Mouse (Mus musculus) kidney, adult 2 months (tissue): ENCODE results near the gene Eml4. TPM values are rescaled to one million over a fixed set of nuclear protein-coding genes. Genes with fewer than 3 reads are reported as not detected.

ENCODE experiments used
- DNase-seq: peaks from one replicate; pipeline ENCODE4 v3.0.0; 2021
- H3K27ac ChIP-seq: fragments of 200-500 bp; 2 replicates; pipeline ENCODE4 v1.5.1; 2012; ENCODE audit warnings: low read depth, low read length, control low read depth, inconsistent platforms; ENCODE audit not compliant: insufficient read depth
- H3K27me3 ChIP-seq: fragments of 200-500 bp; replicated peaks from 2 replicates; pipeline ENCODE4 v1.6.1; 2012; ENCODE audit warnings: mild to moderate bottlenecking, moderate library complexity, low read length, inconsistent platforms; ENCODE audit not compliant: control insufficient read depth, insufficient read depth
- H3K36me3 ChIP-seq: fragments of 200-500 bp; 2 replicates; pipeline ENCODE4 v1.6.1; 2012; ENCODE audit warnings: mild to moderate bottlenecking, moderate library complexity, low read length, inconsistent platforms; ENCODE audit not compliant: control insufficient read depth, insufficient read depth
- H3K4me1 ChIP-seq: fragments of 200-500 bp; 2 replicates; pipeline ENCODE4 v1.6.1; 2011; ENCODE audit warnings: low read length; ENCODE audit not compliant: control insufficient read depth, insufficient read depth
- H3K4me3 ChIP-seq: fragments of 200-500 bp; 2 replicates; pipeline ENCODE4 v1.5.1; 2011; ENCODE audit warnings: mild to moderate bottlenecking, low read depth, low read length, control low read depth; ENCODE audit not compliant: insufficient read depth
- CTCF ChIP-seq: fragments of 200-500 bp; conservative IDR thresholded peaks from 2 replicates; pipeline ENCODE4 v1.5.1; 2011; ENCODE audit warnings: low read depth, mild to moderate bottlenecking, control low read depth, low read length, moderate library complexity, mixed read lengths; ENCODE audit not compliant: insufficient read depth, insufficient read length
- POLR2A ChIP-seq: fragments of 200-500 bp; IDR thresholded peaks from one replicate; pipeline ENCODE4 v1.6.1; 2011; ENCODE audit warnings: low read depth, low read length, control low read depth
- WGBS: fragments of 180-500 bp; shearing (Covaris S2); methylation state at CpG from one replicate; pipeline ENCODE4 v1.1.7; 2018; 5-methylcytosine and 5-hydroxymethylcytosine counted together
- polyA plus RNA-seq: library from polyadenylated mRNA; depleted of rRNA; stranded (reverse); fragments of >200 nt; gene quantifications from 2 replicates; pipeline ENCODE4 v1.2.3, GENCODE M21; 2012

Gene Eml4
- polyA plus RNA-seq, 1 experiment, result 7.1 TPM

DNA sequence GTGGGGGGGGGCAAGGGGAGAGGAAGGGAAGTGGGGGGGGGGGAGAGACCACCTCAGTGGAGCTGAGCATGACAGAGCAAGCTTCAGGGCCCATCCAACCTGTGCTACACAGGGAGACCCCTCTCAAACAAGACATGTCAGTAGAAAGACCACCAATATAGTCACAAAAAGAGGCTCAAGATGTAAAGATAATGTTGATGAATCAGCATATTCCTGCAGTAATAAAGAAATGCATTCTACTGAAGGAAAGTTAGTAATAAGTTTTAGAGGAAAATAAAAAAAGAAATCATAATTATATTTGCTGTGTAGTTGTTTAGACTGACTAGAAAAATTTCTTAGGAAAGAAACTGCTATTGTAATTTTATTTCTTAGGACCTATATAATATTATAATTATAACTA lies 23.4 kb downstream of the Eml4 start:
- no peak for TF ChIP-seq POLR2A
- no peak for TF ChIP-seq CTCF
- Histone ChIP-seq H3K4me3 (no peak overlapping the region), H3K4me1 (peaks cover 13% of the 10 kb centered on the region; the same call in 1 of the 2 replicates), H3K27me3 (no peaks in the 10 kb centered on the region; the same call in 1 of the 2 replicates), H3K27ac (no peak overlapping the region), H3K36me3 (no peaks in the 10 kb centered on the region)
- no peak for DNase-seq

DNA sequence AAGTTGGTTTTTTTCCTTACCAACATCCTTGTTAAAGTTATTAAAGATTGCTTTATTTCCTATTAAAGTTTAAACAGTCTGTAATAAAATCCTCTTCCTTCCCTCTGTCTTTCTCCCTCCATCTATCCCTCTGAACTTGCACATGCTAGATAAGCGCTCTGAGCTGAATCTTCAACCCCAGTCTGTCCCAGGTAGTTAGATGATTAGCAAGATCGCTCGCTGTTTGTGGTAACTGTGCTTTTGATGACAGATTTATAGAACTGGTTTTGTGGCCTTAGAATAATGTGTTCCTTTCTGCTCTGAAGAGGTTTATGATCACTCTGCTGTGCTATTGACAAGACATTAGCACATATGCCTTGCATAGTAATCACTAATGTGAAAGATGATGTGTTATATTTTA lies 25.1 kb downstream of the Eml4 start:
- TF ChIP-seq POLR2A (no peak), CTCF (no peak)
- no peak for DNase-seq
- Histone ChIP-seq H3K4me1 (peaks cover 13% of the 10 kb centered on the region; the same call in 1 of the 2 replicates), H3K36me3 (no peaks in the 10 kb centered on the region), H3K4me3 (no peak overlapping the region), H3K27ac (0 out of 2 replicates have a peak overlapping the region, but pooled peaks have one; percentile 35), H3K27me3 (no peaks in the 10 kb centered on the region; the same call in 1 of the 2 replicates)
- WGBS, result 41% methylated on average over 3 of the region's 3 CpGs

DNA sequence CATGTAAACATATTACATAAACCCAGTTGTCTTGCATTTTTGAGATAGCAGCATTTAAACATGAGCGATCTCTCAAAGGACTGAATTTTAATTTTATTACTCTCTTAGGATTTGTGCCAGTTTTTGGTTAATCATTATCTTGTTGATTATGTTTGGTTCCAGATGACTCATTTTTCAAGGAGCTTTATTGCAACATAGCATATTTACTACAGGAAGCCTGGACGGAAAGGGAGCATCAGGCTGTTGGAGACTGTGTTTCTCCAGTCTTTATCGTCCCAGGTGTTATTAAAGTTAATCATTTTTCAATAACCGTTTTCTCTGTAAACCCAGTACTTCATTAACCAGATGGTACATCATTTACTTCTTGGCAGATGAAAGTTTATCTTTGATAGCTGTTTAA lies 26.1 kb downstream of the Eml4 start:
- H3K27ac ChIP-seq, result no peak overlapping the region
- TF ChIP-seq CTCF, result no peak
- TF ChIP-seq POLR2A, result no peak
- H3K4me3 ChIP-seq, result no peak overlapping the region
- H3K36me3 ChIP-seq, result no peaks in the 10 kb centered on the region
- peak; percentile 78 for DNase-seq
- 10% methylated on average over 4 of the region's 4 CpGs for WGBS
- no peaks in the 10 kb centered on the region; the same call in 1 of the 2 replicates for H3K27me3 ChIP-seq
- peaks cover 13% of the 10 kb centered on the region; the same call in 1 of the 2 replicates for H3K4me1 ChIP-seq

DNA sequence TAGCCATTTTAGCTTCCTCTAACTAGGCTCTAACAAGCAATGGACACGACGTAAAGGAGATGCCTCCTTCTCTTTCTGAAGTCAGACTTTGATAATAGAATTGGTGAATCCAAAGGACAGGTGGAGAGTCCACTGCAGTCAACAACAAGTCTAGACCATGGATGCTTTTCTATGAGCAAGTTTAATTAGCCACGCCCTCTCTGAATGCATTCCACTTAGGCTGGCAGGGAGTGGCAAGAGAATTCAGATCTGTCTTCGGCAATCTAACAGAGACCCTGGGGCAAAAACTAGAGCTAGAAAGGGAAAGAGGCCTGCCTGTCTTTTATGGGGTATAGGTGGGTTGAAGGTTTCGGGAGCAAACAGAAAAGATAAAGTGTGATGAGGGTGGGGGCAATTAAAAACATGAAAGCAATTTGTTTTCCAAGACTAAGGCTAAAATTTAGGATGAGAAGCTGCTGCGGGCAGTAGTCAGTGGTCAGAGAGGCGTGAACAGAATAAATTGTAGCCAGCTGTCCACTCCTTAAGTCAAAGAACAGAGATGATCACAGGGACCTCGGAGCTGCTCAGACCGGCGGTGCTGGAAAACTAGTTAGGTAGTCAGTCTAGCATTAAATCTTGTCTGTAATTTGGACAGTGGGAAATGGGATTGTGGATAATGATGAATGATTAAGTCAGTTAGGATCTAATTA lies 27.2 kb downstream of the Eml4 start:
- Histone ChIP-seq H3K4me1 (peaks cover 13% of the 10 kb centered on the region; the same call in 1 of the 2 replicates), H3K27me3 (no peaks in the 10 kb centered on the region; the same call in 1 of the 2 replicates), H3K4me3 (no peak overlapping the region), H3K27ac (peak overlapping the region; percentile 82), H3K36me3 (no peaks in the 10 kb centered on the region)
- WGBS, result 46% methylated on average over 10 of the region's 10 CpGs
- DNase-seq, result peak; percentile 82
- no peak for TF ChIP-seq POLR2A

DNA sequence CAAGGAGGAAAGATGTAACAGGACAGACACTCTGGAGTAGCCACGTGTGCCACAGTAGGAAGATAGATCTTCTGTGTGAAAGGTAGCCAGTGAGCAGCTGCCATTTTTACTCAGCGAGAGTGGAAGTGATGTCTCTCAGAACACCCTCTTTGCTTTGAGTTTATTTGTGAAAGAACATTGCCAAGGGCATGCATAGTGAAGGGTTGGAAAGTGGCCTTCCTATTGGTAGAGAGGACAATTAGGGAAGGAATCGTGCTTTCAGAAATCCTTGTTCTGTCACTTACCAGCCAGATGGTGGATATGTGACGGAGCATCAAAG lies 27.7 kb downstream of the Eml4 start:
- peak overlapping the region; percentile 73 for H3K27ac ChIP-seq
- TF ChIP-seq CTCF, result no peak
- no peak for TF ChIP-seq POLR2A
- no peak for DNase-seq

DNA sequence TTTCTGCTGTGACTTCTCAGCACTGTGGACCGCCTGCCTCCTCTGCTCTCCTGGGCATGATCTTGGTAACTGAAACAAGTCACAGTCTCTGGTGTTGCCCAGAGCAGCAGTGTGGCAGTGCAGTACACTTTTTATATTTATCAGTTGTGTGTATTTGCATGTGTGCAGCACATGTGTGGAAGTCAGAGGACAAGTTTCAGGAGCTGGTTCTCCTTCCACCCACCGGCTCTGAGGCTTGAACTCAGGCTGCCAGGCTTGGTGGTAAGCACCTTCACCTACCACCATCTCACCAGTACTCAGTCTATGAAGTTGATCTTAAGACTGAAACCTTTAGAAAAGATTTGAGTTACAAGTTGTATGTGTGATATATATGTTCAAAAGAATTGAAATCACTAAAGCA lies 28.6 kb downstream of the Eml4 start:
- Histone ChIP-seq H3K4me1 (peaks cover 13% of the 10 kb centered on the region; the same call in 1 of the 2 replicates), H3K36me3 (no peaks in the 10 kb centered on the region), H3K27ac (no peak overlapping the region), H3K27me3 (no peaks in the 10 kb centered on the region; the same call in 1 of the 2 replicates), H3K4me3 (no peak overlapping the region)
- DNase-seq, result no peak
- TF ChIP-seq CTCF (no peak), POLR2A (no peak)
- 90% methylated on average over 2 of the region's 2 CpGs for WGBS

More for the DNA sequence above, 27.7 kb downstream of the Eml4 start:
- H3K36me3 ChIP-seq, result no peaks in the 10 kb centered on the region
- H3K27me3 ChIP-seq, result no peaks in the 10 kb centered on the region; the same call in 1 of the 2 replicates
- 45% methylated on average over 4 of the region's 4 CpGs for WGBS
- H3K4me1 ChIP-seq, result peaks cover 13% of the 10 kb centered on the region; the same call in 1 of the 2 replicates
- no peak overlapping the region for H3K4me3 ChIP-seq

DNA sequence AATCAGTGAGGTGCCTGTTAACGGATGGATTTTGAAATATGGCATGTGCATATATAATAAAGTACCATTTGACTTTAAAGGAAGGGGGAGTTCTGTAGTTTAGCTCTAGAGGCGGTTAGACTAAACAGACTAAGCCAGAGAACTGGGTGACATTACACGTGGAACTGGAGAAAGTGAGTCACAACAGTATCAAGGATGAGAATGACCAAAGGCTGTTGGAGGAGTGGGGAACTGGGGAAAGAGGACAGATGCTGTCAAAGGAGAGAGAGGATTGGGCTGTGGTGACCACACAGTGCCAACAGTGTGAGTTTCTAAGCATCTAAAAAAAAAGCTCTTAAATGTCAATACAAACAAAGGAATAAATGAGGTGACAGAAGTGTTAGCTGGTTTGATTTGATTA lies 29.1 kb downstream of the Eml4 start:
- TF ChIP-seq CTCF, result no peak
- no peak for TF ChIP-seq POLR2A
- 87% methylated on average over 3 of the region's 3 CpGs for WGBS
- H3K27ac ChIP-seq, result no peak overlapping the region
- H3K36me3 ChIP-seq, result no peaks in the 10 kb centered on the region
- no peak for DNase-seq
- H3K4me1 ChIP-seq, result peaks cover 13% of the 10 kb centered on the region; the same call in 1 of the 2 replicates
- no peaks in the 10 kb centered on the region; the same call in 1 of the 2 replicates for H3K27me3 ChIP-seq
- H3K4me3 ChIP-seq, result no peak overlapping the region
